Mouse (Mus musculus): Measurements from ENCODE around the gene Krr1.
A peak's percentile ranks its signal among the peaks of the same experiment; 100 is the strongest.
"Not testable (repeated sequence)": the region's sequence is repeated elsewhere in the genome, so short reads cannot be mapped to it uniquely, and the experiment has no call there.

Krr1 gene

DNA sequence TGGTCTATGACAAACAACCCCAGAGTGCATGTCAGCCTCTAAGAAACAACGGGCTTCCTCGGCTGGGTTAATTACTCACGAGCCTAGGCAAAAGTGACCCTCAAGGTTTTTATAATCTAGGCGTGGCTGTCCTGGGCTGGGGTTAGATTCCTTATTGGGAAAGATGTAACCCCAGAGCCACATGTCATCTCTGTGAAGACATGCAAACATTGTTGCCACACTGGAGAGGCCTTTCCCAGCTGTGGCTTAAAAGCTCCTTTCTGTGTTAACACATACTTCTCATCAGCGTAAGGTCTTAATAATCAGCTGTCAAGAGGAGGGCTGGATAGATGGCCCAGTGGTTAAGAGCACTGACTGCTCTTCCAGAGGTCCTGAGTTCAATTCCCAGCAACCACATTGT is 10.6 kb downstream of the Krr1 start:
- DNase-seq = no peak

GRCm38 (mm10) chr10:111986453-111986852 is 14.0 kb downstream of the Krr1 start:
- DNase-seq = no peak

- DNase-seq = no peak
These were observed 23.5 kb downstream of the Krr1 start for GRCm38 (mm10) chr10:111995803-111996548.

DNA sequence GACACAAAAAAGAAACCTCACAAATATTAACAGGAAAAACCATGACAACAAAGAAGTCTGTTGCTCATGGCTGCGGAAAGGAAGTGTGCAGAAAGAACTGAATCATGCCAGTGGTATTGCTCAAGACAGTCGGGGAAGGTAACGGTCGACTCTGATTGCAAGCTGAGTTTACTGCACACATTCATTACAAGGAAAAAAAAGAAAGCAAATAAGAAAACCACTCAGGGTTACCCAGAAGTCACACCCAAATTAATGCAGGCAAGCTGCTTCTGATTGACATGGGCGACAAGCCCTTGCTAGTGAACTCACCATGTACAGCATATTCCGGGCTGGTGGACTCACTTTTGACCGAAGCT is 24.1 kb downstream of the Krr1 start:
- DNase-seq = no peak

GRCm38 (mm10) chr10:111996911-111997347 is 24.5 kb downstream of the Krr1 start:
- DNase-seq = peak in 1 of 2 experiments; percentile 20

DNA sequence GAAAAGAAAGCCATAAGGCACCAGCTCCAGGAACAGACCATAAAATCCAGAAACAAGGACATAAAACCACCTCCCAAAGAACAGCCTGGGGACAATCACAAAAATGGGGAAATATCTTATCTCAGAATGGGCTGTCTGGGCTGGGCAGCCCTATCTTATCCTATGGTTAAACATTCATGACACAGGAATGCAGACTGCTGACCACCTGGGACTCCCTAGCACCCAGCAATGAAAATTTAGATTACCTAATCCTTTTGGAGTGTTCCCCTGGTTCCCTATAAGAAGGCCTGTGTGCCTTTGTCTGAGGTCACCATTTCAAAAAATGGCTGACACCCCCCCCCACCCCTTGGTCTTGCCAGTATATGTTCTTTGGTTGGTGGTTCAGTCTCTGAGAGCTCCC is 25.2 kb downstream of the Krr1 start:
- no peak for DNase-seq

DNA sequence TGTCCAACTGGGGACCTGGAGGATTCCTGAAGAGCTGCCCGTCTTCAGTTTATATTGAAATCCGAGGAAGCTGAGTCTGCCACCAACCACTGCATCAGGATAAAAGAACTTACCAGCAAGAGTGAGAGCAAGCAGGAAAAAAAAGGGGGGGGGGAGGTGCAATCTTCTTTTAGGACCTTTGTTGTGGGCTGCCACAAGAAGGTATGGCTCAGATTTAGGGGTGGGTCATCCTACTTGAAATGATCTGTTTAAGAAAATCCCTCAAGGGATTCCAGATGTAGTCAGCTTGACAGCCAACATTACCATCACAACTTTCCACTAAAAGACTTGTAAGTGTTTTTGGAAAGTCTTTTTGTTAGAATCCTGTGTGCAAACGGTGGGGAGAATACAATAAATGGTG is 27.3 kb downstream of the Krr1 start:
- DNase-seq = no peak

DNA sequence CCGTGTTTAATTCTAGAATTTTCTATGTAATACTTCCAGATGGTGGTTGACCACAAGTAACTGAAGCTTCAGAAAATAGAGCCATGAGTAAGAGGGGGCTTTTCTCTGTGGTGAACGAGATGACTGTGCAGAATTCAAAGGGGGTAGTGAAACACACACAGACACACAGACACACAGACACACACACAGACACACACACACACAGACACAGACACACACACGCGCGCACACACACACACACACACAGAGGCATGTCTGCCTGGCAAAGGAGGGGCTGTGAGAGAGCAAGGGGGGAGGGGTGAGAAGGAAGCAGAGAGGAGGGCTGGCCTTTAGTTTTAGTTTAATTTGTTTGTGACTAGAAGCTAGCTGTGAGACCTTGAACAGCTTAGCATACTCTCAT is 28.1 kb downstream of the Krr1 start:
- no peak for DNase-seq

GRCm38 (mm10) chr10:112001350-112001749 is 28.9 kb downstream of the Krr1 start:
- DNase-seq = no peak

GRCm38 (mm10) chr10:112001756-112002520 is 29.5 kb downstream of the Krr1 start:
- no peak for DNase-seq

GRCm38 (mm10) chr10:112002544-112003215 is 30.2 kb downstream of the Krr1 start, which contains the start of gene Glipr1:
Gene Glipr1 (minus strand): TSS chr10:112002631.
- peak; percentile 47 to 59 for DNase-seq

DNA sequence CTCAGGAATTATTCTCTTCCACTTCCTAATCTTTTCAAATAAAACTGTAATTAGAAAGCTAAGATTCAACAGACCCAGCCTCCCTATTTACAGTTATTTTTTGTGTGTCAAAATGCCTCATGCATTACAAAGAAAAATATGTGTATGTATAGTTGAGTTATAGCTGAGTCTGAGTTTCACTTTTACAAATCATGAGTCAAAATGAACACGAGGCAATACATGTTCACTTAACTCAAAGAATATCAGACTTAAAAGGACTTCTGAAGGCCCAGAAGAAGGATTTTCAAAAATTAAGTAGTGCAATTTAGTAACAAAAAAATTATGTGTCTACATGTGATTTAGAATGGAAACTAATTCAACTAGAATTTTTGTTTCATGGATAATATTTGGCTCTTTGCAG is 37.0 kb downstream of the Krr1 start:
- not testable (repeated sequence) for DNase-seq

GRCm38 (mm10) chr10:112023585-112023984 is 51.1 kb downstream of the Krr1 start:
- DNase-seq = no peak

GRCm38 (mm10) chr10:112028689-112029088 is 56.2 kb downstream of the Krr1 start:
- DNase-seq = not testable (repeated sequence)
